In genomic region chr12:27135997-27136559, GRCm38 (mm10) we compare ENCODE assay signal across 9 mouse cellular contexts.
A peak's percentile ranks its signal among the peaks of the same experiment; 100 is the strongest.
DNase-seq lines count a peak whose midpoint lies in the region; ATAC-seq and TF ChIP-seq lines count a peak whose summit lies in the region.
"Had no signal": no experiment of that assay in that cellular context is flagged by ENCODE, and none has a peak within 500 bp of the region (broad histone marks: within the 10 kb centered on the region; RNA-seq: fewer than 3 reads in every experiment).

No protein-coding gene starts in this region.

- 6% methylated on average over 10 of the region's 10 CpGs for WGBS in limb, embryonic 13.5 days

- no peak overlapping the region for H3K27ac ChIP-seq in ES-Bruce4 (ENCODE audit: insufficient read depth, low read length)
- peak overlapping the region; percentile 82 for H3K27ac ChIP-seq in limb, embryonic 13.5 days
- H3K27ac ChIP-seq: liver, embryonic 12.5 days had no signal

- H3K9me3 ChIP-seq in ES-Bruce4 (replicated peaks; ENCODE audit: control insufficient read depth, insufficient read depth, low read length, poor library complexity, severe bottlenecking), result no peaks in the 10 kb centered on the region
- no peaks in the 10 kb centered on the region for H3K9me3 ChIP-seq in limb, embryonic 13.5 days
- H3K9me3 ChIP-seq: liver, embryonic 12.5 days had no signal

- TF ChIP-seq EP300 in ES-Bruce4 (IDR thresholded peaks at IDR 0.05; ENCODE audit: insufficient read depth, low read depth, low read length), result peak; percentile 64; the same call in 1 of the 2 replicates

- no peaks in the 10 kb centered on the region for H3K27me3 ChIP-seq in ES-Bruce4 (ENCODE audit: control insufficient read depth, insufficient read depth, low read length, poor library complexity, severe bottlenecking)
- H3K27me3 ChIP-seq in limb, embryonic 13.5 days, result no peaks in the 10 kb centered on the region
- H3K27me3 ChIP-seq: liver, embryonic 12.5 days had no signal

- no peaks in the 10 kb centered on the region for H3K36me3 ChIP-seq in ES-Bruce4 (ENCODE audit: control insufficient read depth, insufficient read depth, low read length, poor library complexity, severe bottlenecking)
- H3K36me3 ChIP-seq in limb, embryonic 13.5 days, result no peaks in the 10 kb centered on the region
- H3K36me3 ChIP-seq: liver, embryonic 12.5 days had no signal

- intact Hi-C loops in gastrocnemius, postnatal 14 days (cut with DNase I; ENCODE audit: low total_unique reads), result no loop called here

- peaks cover 3% of the 10 kb centered on the region for H3K4me1 ChIP-seq in ES-Bruce4 (ENCODE audit: control insufficient read depth, insufficient read depth, low read length)
- peaks cover 72% of the 10 kb centered on the region for H3K4me1 ChIP-seq in limb, embryonic 13.5 days
- H3K4me1 ChIP-seq: liver, embryonic 12.5 days had no signal

- peak overlapping the region; percentile 46 for H3K4me2 ChIP-seq in limb, embryonic 13.5 days (replicated peaks)
- H3K4me2 ChIP-seq: liver, embryonic 12.5 days had no signal

- TF ChIP-seq POLR2A in ES-Bruce4 (IDR thresholded peaks at IDR 0.05; ENCODE audit: insufficient read depth, low read length), result no peak

- peak; percentile 61 for ATAC-seq in limb, embryonic 13.5 days (ENCODE audit: low FRiP score, low read depth)
- ATAC-seq: liver, embryonic 12.5 days had no signal

- peak; percentile 15 for DNase-seq in gastrocnemius, postnatal 14 days
- no peak for DNase-seq in gastrocnemius, adult 8-10 months (ENCODE audit: low spot score in 2 of 2)
- DNase-seq in gonadal fat pad, adult 2 months (ENCODE audit: low read depth), result peak; percentile 23
- DNase-seq in cerebellum, adult 18-20 months, result no peak
- DNase-seq in c-Kit-positive CD71-positive TER-119-positive erythroid progenitor cells, embryonic 14.5 days (ENCODE audit: low spot score), result no peak
- no peak for DNase-seq in adrenal gland, postnatal 14 days

- H3K9ac ChIP-seq in ES-Bruce4 (ENCODE audit: low read depth, poor library complexity, severe bottlenecking), result no peak overlapping the region
- H3K9ac ChIP-seq in limb, embryonic 13.5 days, result no peak overlapping the region
- H3K9ac ChIP-seq: liver, embryonic 12.5 days had no signal

- H3K4me3 ChIP-seq in ES-Bruce4 (ENCODE audit: low read depth, low read length), result no peak overlapping the region
- no peak overlapping the region for H3K4me3 ChIP-seq in limb, embryonic 13.5 days
- H3K4me3 ChIP-seq: liver, embryonic 12.5 days had no signal

- no peak for TF ChIP-seq CTCF in ES-Bruce4 (IDR thresholded peaks at IDR 0.05; ENCODE audit: low read depth, low read length)

Comparison
In these comparisons a context has a peak if more than half of its experiments do, and no peak if none do; other contexts are left out.
1. DNase-seq: peak in gastrocnemius, postnatal 14 days (single experiment) and gonadal fat pad, adult 2 months (single experiment); none in gastrocnemius, adult 8-10 months (0 of 2), cerebellum, adult 18-20 months (0 of 2), c-Kit-positive CD71-positive TER-119-positive erythroid progenitor cells, embryonic 14.5 days (single experiment) and adrenal gland, postnatal 14 days (single experiment).